Mouse (Mus musculus) adrenal gland, postnatal 4 days (tissue): ENCODE measurements around the gene Nkapd1. TPM values are rescaled to one million over a fixed set of nuclear protein-coding genes. Genes with fewer than 3 reads are reported as not detected.

Experiments used
- DNase-seq, 2 experiments: peaks; one replicate each; pipeline ENCODE4 v3.0.0; 2021 to 2022; ENCODE audit warnings: low spot score in 2 of 2, mixed read lengths in 2 of 2
- total RNA-seq, 2 experiments: library from RNA; stranded (reverse); gene quantifications; 2 replicates each; pipeline ENCODE4 v1.2.3; 2021

Nkapd1 gene
- total RNA-seq, 2 experiments from 2014 or later = 36.8 to 38.8 TPM

DNA sequence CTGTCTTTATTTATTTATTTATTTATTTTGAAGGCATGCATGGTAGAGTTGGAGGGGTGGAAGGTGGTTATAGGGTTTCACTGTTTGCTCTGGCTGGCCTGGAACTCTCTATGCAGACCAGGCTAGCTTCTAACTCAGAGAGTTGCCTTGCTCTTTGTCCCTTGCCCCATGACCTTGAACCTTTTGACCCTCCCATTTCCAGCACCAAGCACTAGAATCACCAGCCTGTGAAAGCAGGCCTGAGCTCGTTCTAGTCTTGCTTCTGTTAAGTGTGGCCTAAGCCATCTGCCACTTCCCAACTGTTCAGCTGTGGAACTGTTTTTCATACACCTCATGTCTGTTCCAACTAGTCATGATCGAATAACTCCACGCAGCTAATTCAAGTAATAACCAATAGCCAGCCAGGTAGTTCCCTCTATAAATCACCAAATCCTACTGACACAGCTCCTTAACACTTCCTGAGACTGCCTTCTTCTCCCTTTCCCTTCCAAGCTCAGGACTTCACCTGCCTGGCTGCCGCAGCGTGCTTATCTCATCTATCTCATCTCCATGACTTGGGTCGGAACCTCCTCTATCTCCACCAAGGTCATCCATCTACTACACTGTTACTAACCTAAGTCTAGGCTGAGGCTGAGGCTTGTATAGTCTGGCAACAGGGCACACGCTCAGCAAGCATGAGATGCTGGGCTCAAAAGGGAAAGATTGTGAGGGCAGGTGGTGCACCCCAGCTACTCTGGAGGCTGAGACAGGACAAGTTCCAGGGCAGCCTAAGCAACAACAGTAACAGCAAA is 15.0 kb downstream of the Nkapd1 start:
- no peak for DNase-seq

DNA sequence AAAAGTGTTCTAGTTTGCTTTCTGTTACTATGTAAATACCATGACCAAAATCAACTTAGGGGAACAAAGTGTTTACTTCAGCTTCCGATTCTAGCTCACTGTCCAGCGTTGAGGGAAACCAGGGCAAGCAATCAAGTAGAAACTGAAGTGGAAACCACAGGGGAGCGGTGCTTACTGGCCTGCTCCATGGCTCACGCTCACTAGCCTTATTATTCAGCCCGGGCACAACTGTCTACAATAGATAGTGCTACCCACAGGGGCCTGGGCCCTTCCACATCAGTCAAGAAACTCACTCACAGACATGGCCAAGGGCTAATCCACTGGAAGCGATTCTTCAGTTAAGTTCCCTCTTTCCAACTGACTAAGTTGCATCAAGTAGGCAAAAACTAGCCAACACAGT is 15.7 kb downstream of the Nkapd1 start:
- no peak for DNase-seq

- no peak for DNase-seq
These were observed 20.3 kb downstream of the Nkapd1 start for GRCm38 (mm10) chr9:50596973-50597372.

DNA sequence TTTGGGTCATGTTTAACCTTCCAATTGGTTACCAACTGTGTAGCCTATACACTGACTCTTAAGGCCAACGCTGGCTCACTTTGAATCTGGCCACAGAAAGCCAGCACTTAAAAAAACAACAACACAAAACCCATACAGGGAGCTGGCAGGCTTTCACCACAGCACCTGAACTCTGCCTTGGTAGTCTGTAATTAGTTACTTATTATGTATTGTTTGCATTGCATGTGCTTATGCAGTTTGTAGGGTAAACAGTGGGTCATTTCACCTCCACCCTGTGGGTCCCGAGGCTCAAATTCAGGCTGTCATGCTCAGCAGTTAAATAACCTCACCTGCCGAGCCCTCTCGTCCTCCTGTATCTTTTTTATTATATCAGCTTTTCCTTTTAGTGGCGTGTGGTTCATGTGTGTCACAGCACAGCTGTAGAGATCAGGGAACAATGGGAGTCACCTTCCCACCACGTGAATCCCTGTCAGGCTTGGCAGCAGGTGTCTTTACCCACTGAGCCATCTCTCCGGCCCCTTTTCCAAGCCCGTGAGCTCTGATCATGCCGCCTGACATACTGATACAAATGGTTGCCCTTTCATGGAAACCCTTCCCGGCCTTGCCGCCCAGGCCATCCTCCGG is 22.4 kb downstream of the Nkapd1 start:
- no peak for DNase-seq

DNA sequence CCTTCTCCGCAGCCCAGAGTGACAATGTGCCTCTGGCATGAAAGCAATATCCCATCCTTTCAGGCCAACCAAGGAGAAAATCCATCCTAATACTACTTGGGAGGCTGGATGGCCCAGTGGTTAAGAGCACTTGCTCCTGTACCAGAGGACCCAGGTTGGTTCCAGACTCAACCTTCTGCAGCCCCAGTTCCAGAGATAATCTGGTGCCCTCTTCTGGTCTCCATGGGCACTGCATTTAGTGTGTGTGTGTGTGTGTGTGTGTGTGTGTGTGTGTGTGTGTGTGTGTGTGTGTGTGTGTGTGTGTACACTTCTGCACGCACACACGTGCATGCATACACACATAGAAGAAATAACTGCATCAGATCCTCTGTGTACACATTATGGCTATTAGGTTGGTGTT is 23.7 kb downstream of the Nkapd1 start:
- no peak for DNase-seq

- DNase-seq = no peak
These were observed 24.3 kb downstream of the Nkapd1 start for GRCm38 (mm10) chr9:50592955-50593354.

DNA sequence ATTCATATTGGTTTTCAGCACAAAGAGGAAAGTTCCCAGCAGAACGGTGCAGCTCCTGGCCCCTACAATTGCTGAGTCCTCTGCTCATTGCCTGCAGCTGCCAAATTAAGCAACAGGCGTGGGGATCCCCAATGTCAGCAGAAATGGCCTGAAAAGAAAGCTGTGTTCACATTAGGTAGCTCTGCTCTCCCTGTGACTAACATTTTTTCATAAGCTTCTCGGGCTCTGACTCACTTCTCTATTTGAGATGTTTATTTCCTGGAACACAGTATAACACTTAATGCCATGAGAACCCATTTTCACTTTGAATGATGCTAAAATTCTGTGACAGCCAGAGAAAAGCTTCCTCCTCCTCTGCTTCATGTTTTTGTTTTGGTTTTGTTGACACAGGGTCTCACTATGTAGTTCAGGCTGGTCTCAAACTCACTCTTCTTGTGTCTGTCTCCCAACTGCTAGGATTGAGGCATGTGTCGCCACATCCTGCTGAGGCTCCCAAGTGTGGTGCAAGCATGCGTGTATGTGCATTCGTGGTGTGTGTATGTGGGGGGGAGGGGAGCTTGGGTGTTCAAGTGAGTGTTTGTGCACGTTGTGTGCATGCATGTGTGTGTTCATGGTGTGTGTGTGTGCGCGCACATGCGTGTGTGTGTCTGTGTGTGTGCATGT is 26.3 kb downstream of the Nkapd1 start:
- DNase-seq = no peak

GRCm38 (mm10) chr9:50586955-50587354 is 30.3 kb downstream of the Nkapd1 start:
- no peak for DNase-seq

DNA sequence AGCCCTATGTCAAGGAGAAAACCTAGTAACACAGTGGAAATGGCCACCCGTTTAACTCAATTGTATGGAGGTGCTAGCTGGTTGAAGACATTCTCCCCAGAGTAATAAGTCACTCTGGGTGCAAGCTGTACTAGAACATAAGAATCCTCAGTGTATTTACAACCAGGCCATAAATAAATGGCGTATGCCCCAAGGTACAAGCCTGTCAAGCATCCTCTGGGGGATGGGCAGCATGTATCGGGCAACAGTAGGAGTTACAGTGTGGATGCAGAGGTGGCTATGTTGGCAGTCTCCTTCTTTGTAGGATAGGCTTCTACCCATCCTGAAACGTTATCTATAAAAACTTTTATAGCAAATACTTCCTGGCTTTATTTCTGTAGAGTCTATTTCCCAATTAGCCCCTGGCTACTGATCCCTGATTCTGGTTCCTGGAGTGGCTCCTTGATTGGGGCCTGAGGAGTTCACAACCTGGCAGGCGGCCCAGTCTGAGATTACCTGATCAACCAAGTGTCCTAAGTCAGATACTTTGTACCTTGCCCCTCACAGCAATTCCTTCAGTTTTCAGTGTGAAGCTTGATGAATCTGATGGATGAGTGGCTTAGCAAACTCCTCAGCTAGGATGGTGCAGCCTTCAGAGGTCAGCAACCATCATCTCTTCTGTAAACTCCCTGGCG is 32.0 kb downstream of the Nkapd1 start:
- no peak for DNase-seq

- no peak for DNase-seq
These were observed 36.9 kb downstream of the Nkapd1 start for GRCm38 (mm10) chr9:50580370-50580769.

DNA sequence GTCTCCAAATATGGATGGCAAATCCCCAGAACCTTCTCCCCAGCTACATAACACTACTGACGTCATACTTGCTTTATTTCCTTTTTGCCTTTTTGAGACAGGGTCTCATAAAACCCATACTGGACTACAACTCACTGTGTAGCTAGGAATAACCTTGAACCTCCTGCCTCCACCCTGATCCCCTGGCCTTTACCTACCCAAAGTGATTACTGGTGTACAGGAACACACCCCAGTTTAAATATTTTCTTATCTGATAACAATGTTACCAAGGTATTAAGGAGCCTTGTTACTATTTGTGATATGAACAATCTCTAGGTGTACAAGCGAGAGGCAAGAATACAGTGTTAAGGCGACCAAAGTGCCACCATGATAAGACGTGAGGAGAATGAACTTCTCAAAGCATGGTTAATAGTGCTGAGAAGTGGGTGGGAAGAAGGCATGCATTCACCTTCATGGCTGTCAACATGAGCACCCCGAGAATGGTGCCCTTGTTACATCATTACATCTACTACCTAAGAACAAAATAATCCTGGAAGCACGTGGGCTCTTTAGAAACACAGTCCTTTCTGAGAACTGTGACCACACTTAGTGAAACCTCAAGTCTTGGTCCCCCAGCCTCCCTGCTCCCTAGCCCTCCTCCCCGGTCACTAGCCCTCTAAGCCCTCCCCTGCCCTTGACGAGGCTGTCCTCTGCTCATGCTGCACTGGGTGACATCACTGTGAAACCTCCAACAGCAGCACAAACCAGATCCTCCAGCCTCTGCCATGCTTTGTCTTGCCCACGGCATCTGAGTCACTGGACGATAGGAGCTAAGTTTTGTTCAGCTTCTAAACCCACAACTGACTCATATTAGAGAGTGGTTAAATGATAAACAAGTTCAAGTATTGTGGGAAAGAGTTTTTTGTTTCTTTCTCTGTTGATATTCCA is 47.4 kb downstream of the Nkapd1 start:
- DNase-seq = no peak

DNA sequence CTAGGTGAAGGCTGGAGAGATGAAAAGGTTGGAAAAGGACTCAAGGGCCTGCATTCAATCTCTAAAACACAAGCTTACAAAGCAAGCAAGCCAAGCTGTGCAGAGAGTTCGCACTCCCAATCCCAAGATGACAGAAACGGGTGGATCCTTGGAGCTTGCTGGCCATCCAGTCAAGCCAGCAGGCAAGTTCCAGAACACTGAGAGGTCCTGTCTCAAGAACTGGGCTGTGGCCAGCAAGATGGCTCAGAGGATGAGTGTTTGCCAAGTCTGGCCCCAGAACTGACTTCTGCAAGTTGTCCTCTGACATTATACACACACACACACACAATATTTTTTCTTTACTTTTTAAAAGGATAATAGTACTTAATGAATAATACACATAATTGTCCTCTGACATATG is 49.4 kb downstream of the Nkapd1 start:
- no peak for DNase-seq

- no peak for DNase-seq
These were observed 49.9 kb downstream of the Nkapd1 start for GRCm38 (mm10) chr9:50567372-50567771.

- DNase-seq = no peak
These were observed 51.3 kb downstream of the Nkapd1 start for GRCm38 (mm10) chr9:50565940-50566339.

DNA sequence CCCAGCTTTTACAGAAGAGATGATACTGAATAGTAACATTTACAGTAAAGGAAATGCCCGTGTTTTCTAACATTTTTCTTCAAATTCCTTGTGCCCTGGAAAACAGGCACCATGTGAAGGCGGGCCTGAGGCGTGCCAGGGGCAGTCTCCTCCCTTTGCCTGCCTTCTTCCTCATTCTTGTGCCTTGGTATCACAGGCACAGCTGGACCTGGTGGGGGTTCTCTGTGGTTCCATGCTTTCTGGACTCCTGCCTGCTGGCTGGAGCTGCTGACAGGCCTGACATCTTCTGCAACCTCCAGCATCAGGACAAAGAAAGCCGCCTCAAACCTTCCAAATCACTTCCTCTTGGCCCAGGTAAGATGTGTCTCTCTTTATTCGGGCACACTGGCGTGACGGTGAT is 52.1 kb downstream of the Nkapd1 start:
- no peak for DNase-seq

DNA sequence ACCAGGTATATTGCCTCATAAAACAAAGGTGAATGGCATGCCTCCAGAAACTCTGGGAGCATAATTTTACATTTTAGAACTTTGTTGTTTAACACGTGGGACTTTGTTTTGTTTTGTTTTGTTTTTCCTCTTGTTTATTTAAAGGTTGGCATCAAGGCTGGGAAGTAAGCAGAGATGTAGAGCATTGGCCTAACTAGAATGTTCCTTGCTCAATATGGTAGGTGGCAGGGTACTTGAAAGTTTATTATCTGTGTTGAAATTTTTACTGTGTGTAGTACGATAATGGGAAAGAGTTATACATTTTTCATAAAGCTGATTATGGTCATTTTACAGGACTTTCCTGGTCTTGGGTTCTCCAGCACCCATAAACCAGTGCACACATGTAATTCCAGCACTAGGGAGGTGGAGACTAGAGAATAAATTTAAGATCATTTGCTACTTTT is 55.3 kb downstream of the Nkapd1 start:
- no peak for DNase-seq

DNA sequence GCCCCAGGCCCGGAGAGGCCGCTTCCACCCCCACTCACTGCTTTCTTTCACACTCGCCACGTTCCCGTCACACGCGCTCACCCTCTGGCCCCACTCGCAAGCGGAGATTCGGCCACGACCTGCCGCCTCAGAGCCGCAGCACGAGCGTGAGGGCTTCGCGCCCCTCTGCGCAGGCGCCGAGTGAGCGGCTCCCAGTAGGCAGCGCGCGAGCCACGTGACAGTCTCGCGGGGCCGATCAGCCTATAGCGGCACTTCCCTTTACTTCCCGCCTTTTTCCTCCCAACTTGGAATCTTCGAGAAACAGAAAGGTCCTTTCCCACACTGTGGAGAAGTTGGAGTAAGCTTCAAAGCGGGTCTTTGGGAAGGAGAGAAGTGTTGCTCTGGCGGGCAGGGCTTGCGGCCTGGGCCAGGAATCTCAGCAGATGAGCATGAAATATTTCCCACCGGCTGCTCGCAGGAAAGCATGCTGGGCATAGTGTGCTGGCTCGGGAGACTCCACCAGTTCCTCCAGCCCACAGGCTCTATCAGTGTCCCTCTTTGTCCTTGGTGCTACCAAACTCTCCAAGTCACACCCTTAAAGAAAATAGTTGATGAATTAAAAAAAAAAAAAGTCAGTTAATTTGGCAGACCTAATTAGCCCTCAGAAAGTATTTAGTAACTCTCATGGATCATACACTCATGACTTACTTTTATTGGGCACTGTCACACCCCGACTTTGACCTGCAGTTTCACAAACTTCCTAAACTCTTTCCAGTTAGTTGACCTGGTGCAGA is 55.9 kb downstream of the Nkapd1 start, which contains the start of gene Tex12:
Tex12 (minus strand) TSS at position 181 of the 773 bp plus-strand sequence.
- no peak for DNase-seq
